Mouse (Mus musculus): ENCODE results near the gene Gm13304. TPM values are rescaled to one million over a fixed set of nuclear protein-coding genes. Genes with fewer than 3 reads are reported as not detected.

Gm13304 gene
- polyA plus RNA-seq (2014; fragmentation: Illumina TruSeq; extraction: RNeasy Lipid Tissue Mini Kit (QIAGEN cat#74804); ENCODE audit: insufficient read depth, low read depth, low replicate concordance), result not detected

DNA sequence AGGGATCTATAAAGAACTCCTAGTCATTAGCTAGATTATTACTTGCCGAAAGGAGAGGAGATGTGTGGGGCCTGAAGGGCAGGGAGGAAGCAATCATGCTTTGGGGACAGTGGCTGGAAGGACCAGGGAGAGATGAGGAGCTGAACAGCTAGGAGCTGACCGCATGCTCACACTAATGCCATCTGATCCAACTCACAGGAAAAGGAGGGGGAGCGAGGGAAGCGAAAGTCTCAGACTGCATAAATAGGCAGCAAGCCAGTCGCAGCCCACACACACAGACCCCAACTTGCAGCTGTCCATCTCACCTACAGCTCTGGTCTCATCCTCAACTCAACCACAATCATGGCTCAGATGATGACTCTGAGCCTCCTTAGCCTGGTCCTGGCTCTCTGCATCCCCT, at the start of gene Gm13304:
TSS of gene Gm13304 (plus strand) at position 301 of the 400 bp plus-strand sequence.

DNA sequence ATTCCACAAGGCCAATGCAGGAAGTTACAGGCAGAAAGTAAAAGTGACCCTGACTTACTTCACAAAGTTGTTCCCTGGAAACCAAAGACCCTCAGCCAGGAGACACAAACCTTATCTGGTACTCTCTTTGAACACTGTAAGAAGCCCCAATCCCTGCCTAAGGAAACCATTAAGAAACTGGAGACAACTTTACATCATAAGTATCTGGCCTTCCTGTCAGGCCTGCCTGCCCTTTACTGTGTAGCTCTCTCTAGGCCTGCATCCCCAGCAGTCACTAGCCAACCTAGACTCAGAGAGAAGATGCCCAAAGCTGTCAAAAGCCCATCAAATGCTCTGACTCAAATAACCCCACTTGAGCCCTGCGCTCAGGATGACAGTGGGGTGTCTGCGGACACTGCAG, 23.7 kb upstream of the Gm13304 start, which contains the start of gene Gm3893:
TSS of gene Gm3893 (plus strand) at position 301 of the 400 bp plus-strand sequence.

DNA sequence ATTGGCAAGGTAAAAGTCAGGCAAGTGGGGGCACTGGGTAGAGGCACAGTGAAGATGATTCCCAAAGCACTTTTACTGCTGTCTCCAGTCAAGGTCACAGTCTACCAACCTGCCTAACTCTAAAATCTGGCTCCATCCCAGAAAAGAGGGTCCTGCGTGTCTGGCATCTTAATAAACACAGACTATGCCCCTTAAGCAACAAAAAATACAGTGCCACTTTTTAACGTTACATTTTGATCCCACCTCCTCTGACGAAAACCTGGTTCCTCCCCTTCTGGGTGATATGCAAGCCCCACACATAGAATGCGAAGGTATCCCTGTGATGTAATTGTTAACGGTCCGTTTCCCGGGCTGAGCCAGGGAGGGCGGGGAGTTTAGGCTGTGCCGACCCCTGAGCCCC, 38.5 kb downstream of the Gm13304 start, which contains the start of gene Gm13306:
TSS of gene Gm13306 (plus strand) at position 301 of the 400 bp plus-strand sequence.

Other genes starting within 250 kb of the Gm13304 start
- gene Gm21541, start 211.2 kb upstream of the Gm13304 start, polyA plus RNA-seq (2014; fragmentation: Illumina TruSeq; extraction: RNeasy Lipid Tissue Mini Kit (QIAGEN cat#74804); ENCODE audit: insufficient read depth, low read depth, low replicate concordance), result 46.0 TPM
- gene Gm20878, start 173.2 kb upstream of the Gm13304 start, polyA plus RNA-seq (2014; fragmentation: Illumina TruSeq; extraction: RNeasy Lipid Tissue Mini Kit (QIAGEN cat#74804); ENCODE audit: insufficient read depth, low read depth, low replicate concordance), result 3.1 TPM
- 0.52 TPM for gene Fam205a4, start 148.8 kb upstream of the Gm13304 start, polyA plus RNA-seq (2014; fragmentation: Illumina TruSeq; extraction: RNeasy Lipid Tissue Mini Kit (QIAGEN cat#74804); ENCODE audit: insufficient read depth, low read depth, low replicate concordance)
- not detected for gene Gm21093, start 80.1 kb upstream of the Gm13304 start, polyA plus RNA-seq (2014; fragmentation: Illumina TruSeq; extraction: RNeasy Lipid Tissue Mini Kit (QIAGEN cat#74804); ENCODE audit: insufficient read depth, low read depth, low replicate concordance)
- gene Gm3893, start 23.6 kb upstream of the Gm13304 start, polyA plus RNA-seq (2014; fragmentation: Illumina TruSeq; extraction: RNeasy Lipid Tissue Mini Kit (QIAGEN cat#74804); ENCODE audit: insufficient read depth, low read depth, low replicate concordance), result not detected
- 1.8 TPM for gene Gm13306, start 38.6 kb downstream of the Gm13304 start, polyA plus RNA-seq (2014; fragmentation: Illumina TruSeq; extraction: RNeasy Lipid Tissue Mini Kit (QIAGEN cat#74804); ENCODE audit: insufficient read depth, low read depth, low replicate concordance)
- gene Gm13305, start 53.8 kb downstream of the Gm13304 start, polyA plus RNA-seq (2014; fragmentation: Illumina TruSeq; extraction: RNeasy Lipid Tissue Mini Kit (QIAGEN cat#74804); ENCODE audit: insufficient read depth, low read depth, low replicate concordance), result 1.1 TPM
- 0.24 TPM for gene Gm10600, start 125.8 kb downstream of the Gm13304 start, polyA plus RNA-seq (2014; fragmentation: Illumina TruSeq; extraction: RNeasy Lipid Tissue Mini Kit (QIAGEN cat#74804); ENCODE audit: insufficient read depth, low read depth, low replicate concordance)
- gene Ccl21b, start 140.9 kb downstream of the Gm13304 start, polyA plus RNA-seq (2014; fragmentation: Illumina TruSeq; extraction: RNeasy Lipid Tissue Mini Kit (QIAGEN cat#74804); ENCODE audit: insufficient read depth, low read depth, low replicate concordance), result 3.5 TPM
- not detected for gene Gm21953, start 179.4 kb downstream of the Gm13304 start, polyA plus RNA-seq (2014; fragmentation: Illumina TruSeq; extraction: RNeasy Lipid Tissue Mini Kit (QIAGEN cat#74804); ENCODE audit: insufficient read depth, low read depth, low replicate concordance)
- not detected for gene Fam205a3, start 203.5 kb downstream of the Gm13304 start, polyA plus RNA-seq (2014; fragmentation: Illumina TruSeq; extraction: RNeasy Lipid Tissue Mini Kit (QIAGEN cat#74804); ENCODE audit: insufficient read depth, low read depth, low replicate concordance)

Measured in lung, adult 10 weeks (tissue).